Mouse (Mus musculus) embryonic stem cell, embryonic (primary cell): ENCODE measurements around the gene Usp45.
"Not testable (repeated sequence)": the region's sequence is repeated elsewhere in the genome, so short reads cannot be mapped to it uniquely, and the experiment has no call there.

Experiments used
- CTCF ChIA-PET, 4 experiments: fragments of 300-600 bp in 2 of 4; fragments of 350-600 bp in 2 of 4; sonication (Branson Sonifier 250); formaldehyde crosslinking; loops; one replicate each; lab custom pipeline; 2022; ENCODE audit warnings: inconsistent platforms in 2 of 4; lab: Charles Lee
- POLR2A ChIA-PET, 4 experiments: fragments of 300-600 bp in 2 of 4; fragments of 350-600 bp in 2 of 4; sonication (Branson Sonifier 250); formaldehyde crosslinking; loops; one replicate each; lab custom pipeline; 2022; ENCODE audit warnings: antibody characterized with exemption in 4 of 4, inconsistent platforms in 1 of 4; lab: Charles Lee

Gene Usp45

DNA sequence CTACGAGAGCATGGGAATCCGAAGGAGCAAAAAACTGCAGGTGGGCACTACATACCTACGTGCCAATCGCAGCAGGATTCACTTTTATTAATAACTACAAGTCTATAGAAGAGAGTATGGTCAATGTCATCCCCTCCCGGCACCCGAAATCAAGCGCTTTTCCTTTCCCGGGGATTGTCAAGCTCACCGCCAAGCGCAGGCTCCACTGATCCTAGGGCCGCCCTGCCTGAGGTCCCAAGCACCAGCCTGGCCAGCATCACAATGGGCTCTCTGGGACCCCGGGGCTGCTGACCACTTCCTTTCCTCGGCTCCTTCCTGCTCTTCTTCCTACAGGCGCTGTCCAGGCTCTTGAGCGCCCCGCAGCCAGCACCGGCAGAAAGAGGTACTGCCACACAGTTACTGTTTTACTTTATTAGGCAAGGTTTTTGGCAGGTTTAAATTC is at the start of gene Usp45, which contains the start of gene Tstd3:
Gene Usp45 (plus strand): TSS at position 294 of the 442 bp plus-strand sequence.
Gene Tstd3 (minus strand): TSS at position 350 of the 442 bp plus-strand sequence.
- ChIA-PET CTCF (interaction anchor here in 3 of 4 experiments (0.6 to 2.0 kb wide), 7 partner anchors 9 to 485 kb away, joined by 3 to 14 read pairs (median 4); no protein-coding TSS in a partner anchor), POLR2A (interaction anchor here in 3 of 4 experiments (0.7 to 4.2 kb wide), 14 partner anchors 9 to 80 kb away, joined by 3 to 23 read pairs (median 6); partner anchors contain the start of genes Ccnc (in 2 of the 3) and Pnisr (in 1 of the 3))

DNA sequence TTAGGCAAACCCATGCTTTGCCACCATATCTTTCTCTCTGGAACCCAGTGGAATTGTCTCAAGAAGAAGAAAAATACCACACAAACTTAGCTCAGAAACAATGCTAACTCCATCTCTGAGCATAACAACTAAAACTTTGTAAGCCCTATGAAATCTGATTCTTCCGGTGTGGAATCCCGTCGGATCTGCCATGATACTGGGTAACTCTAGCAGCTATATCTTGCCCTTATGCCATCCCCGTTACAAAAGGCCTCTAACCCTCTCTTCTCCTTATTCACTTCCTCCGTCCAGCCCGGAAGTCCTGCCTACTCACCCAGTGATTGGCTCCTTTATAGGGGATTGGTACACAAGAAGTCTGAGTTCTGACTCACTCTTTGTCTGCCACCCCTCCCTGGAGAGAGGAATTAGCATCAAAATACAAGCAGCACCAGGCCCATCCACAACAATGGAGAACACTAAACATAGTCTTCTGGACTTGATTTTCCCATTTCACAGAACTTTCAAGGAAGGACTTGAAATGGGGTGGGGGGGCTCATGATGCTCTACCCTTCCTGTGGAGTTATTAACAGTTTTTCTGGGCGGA is 44.1 kb upstream of the Usp45 start:
- ChIA-PET POLR2A (interaction anchor here in 3 of 4 experiments (0.6 to 2.9 kb wide), 23 partner anchors 9 to 234 kb away, joined by 3 to 23 read pairs (median 4); partner anchors contain the start of genes Coq3 (in 1 of the 3) and Pnisr (in 1 of the 3)), CTCF (interaction anchor here in 2 of 4 experiments (0.6 to 1.4 kb wide), 3 partner anchors 39 to 1169 kb away, joined by 3 to 6 read pairs (median 4); no protein-coding TSS in a partner anchor)

DNA sequence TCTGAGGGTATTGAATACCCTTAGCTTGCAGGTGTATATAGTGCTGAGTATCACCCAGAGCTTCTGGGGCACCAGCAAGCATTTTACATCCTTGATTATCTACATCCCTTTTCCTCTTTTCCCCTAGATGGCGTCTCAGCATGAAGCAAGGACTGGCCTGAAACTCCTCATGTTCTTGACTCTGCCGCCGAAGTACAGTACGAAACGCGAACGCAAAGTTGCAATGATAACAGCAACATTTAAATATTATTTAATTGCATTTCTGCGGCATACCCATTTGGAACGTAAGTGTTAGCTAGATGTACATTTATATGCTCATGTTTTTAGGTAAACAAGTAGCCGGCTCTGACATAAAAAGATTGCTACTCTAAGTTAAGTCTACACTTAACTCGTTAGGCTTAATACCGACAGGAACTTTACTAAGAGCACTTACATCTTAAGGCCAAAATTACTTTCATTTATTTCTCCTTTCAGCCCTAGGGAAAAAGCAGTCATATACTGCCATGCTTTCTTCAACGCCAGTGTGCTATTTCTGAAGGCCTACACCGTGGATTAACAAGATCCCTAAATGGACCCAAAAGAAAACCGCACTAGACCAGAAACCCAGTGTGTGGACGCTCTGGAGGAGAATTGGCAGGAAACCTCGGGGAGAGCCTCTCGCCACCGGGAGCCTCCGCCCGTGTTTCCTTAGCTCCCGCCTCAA is 39.9 kb upstream of the Usp45 start:
- ChIA-PET CTCF (interaction anchor here in 3 of 4 experiments (0.6 to 1.6 kb wide), 11 partner anchors 9 to 231 kb away, joined by 3 to 7 read pairs (median 3); no protein-coding TSS in a partner anchor), POLR2A (interaction anchor here (0.6 to 3.8 kb wide), 83 partner anchors 9 to 631 kb away, joined by 3 to 48 read pairs (median 5); partner anchors contain the start of genes Coq3 (in 2 of the 4), Pnisr (in 2 of the 4), Tstd3 (in 2 of the 4) and Usp45 (in 2 of the 4))

GRCm38 (mm10) chr4:21727615-21728165 is 39.3 kb upstream of the Usp45 start, which contains the start of gene Ccnc:
Gene Ccnc, plus strand, starts transcription at chr4:21727701.
- POLR2A ChIA-PET = interaction anchor here (0.6 to 3.8 kb wide), 83 partner anchors 9 to 630 kb away, joined by 3 to 48 read pairs (median 5); partner anchors contain the start of genes Pnisr (in 3 of the 4), Coq3 (in 2 of the 4), Tstd3 (in 2 of the 4) and Usp45 (in 2 of the 4)
- CTCF ChIA-PET = interaction anchor here in 3 of 4 experiments (0.6 to 1.6 kb wide), 10 partner anchors 9 to 230 kb away, joined by 3 to 7 read pairs (median 3); no protein-coding TSS in a partner anchor

DNA sequence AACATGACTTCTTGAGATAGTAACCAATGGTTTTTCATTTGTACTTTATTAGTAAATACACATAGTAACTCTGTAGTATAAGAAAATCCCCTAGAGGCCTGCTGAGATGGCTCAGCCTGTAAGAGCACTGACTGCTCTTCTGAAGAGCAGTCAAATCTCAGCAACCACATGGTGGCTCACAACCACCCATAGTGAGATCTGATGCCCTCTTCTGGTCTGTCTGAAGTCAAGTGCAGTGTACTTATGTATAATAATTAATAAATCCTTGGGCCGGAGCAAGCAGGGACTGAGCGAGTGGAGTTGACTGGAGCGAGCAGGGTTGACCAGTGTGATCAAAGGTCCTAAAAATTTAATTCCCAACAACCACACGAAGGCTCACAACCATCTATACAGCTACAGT is 27.8 kb upstream of the Usp45 start:
- ChIA-PET CTCF (interaction anchor here in 1 of 4 experiments (1.0 kb wide), 1 partner anchor 12 kb away, joined by 4 read pairs; the partner anchor contains the start of gene Ccnc), POLR2A (interaction anchor here in 2 of 4 experiments (2.5 to 4.2 kb wide), 2 partner anchors 11 to 12 kb away, joined by 19 to 35 read pairs; partner anchors contain the start of gene Ccnc (in 2 of the 2))

GRCm38 (mm10) chr4:21744142-21744541 is 22.8 kb upstream of the Usp45 start:
- POLR2A ChIA-PET = interaction anchor here in 2 of 4 experiments (0.7 to 3.7 kb wide), 2 partner anchors 17 to 29 kb away, joined by 3 to 31 read pairs; partner anchors contain the start of gene Ccnc (in 1 of the 2)
- CTCF ChIA-PET = not testable (repeated sequence)

DNA sequence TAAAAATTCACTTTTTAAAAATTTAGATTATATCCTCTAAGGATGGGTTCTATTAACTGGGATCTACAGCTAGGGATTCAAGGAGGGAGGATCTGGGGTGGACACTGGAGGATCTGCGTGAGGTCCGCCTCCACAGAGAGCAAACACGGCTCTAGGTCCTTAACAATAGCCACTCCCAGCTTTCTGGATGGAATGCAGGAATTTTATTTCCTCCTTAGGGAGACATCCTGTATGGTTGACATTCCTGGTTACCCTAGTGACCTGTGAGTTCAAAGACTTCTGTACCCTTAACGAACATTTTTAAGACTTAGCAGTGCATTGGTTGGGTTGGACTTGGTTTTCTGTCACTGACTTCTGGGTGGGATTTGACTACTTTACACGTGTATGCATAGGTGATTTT is 21.2 kb upstream of the Usp45 start:
- ChIA-PET CTCF (interaction anchor here in 2 of 4 experiments (0.8 to 0.9 kb wide), 2 partner anchors 19 to 68 kb away, joined by 3 to 4 read pairs; no protein-coding TSS in a partner anchor), POLR2A (interaction anchor here in 3 of 4 experiments (1.0 to 3.7 kb wide), 11 partner anchors 10 to 179 kb away, joined by 3 to 31 read pairs (median 5); partner anchors contain the start of genes Ccnc (in 3 of the 3) and Usp45 (in 1 of the 3))

DNA sequence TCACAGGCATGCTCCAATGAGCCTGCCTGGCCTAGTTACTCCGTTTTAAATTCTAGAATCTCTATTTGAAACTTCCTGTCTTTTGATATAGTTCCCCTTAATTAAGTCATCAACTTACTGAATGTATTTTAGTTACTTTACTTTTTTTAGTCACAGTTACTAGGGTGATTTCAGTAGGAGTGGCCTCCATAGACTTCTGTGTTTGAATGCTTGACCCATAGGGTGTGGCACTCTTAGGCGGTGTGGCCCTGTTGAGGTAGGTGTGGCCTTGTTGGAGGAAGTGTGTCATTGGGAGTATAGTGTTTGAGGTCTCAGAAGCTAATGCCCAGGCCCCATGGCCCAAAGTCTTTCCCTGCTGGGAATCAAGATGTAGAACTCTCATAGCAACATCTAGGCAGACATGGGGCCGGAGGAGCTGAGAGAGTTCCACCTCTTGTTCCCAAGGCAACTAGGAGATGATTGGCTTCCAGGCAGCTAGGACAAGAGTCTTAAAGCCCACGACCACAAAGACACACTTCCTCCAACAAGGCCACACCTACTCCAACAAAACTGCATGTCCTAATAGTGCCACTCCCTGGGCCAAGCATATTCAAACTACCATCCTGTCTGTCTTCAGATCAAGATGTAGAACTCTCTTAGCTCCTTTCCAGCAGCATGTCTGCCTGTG is 11.7 kb upstream of the Usp45 start:
- POLR2A ChIA-PET = interaction anchor here in 3 of 4 experiments (0.6 to 2.0 kb wide), 28 partner anchors 9 to 125 kb away, joined by 3 to 23 read pairs (median 4); partner anchors contain the start of genes Ccnc (in 3 of the 3), Coq3 (in 1 of the 3), Tstd3 (in 1 of the 3) and Usp45 (in 1 of the 3)
- CTCF ChIA-PET = interaction anchor here in 3 of 4 experiments (0.5 to 1.2 kb wide), 4 partner anchors 9 to 72 kb away, joined by 3 to 4 read pairs (median 4); no protein-coding TSS in a partner anchor

DNA sequence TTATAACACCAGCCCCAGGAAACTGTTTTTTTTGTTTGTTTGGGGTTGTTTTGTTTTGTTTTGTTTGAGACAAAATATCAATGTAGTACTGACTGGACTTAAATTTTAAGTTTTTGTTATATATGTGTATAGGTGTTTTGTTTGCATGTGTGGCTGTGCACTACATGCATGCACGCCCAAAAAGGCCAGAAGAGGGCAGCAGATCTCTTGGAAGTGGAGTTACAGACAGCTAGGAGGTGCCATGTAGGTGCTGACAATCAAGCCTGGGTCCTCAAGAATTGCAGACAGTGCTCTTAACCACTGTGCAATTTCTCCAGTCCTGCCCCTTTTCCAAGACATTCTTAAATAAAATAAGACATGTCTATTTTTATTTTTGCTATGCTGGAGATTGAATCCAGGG is 8.1 kb upstream of the Usp45 start:
- ChIA-PET CTCF (interaction anchor here in 2 of 4 experiments (0.6 to 1.3 kb wide), 4 partner anchors 16 to 91 kb away, joined by 3 to 6 read pairs (median 4); no protein-coding TSS in a partner anchor), POLR2A (interaction anchor here in 2 of 4 experiments (0.8 to 3.2 kb wide), 5 partner anchors 12 to 93 kb away, joined by 3 to 10 read pairs (median 3); partner anchors contain the start of genes Ccnc (in 1 of the 2) and Pnisr (in 1 of the 2))

- POLR2A ChIA-PET = interaction anchor here in 3 of 4 experiments (0.6 to 1.8 kb wide), 8 partner anchors 14 to 939 kb away, joined by 3 to 7 read pairs (median 4); partner anchors contain the start of gene Ccnc (in 1 of the 3)
- CTCF ChIA-PET = no interaction called here
Observed at GRCm38 (mm10) chr4:21761416-21762160, 5.4 kb upstream of the Usp45 start.

GRCm38 (mm10) chr4:21763827-21764226 is 3.1 kb upstream of the Usp45 start:
- ChIA-PET CTCF (interaction anchor here in 3 of 4 experiments (0.9 to 1.0 kb wide), 3 partner anchors 9 to 36 kb away, joined by 3 read pairs; partner anchors contain the start of gene Ccnc (in 1 of the 3)), POLR2A (interaction anchor here (0.5 to 4.2 kb wide), 24 partner anchors 8 to 304 kb away, joined by 3 to 23 read pairs (median 4); partner anchors contain the start of genes Ccnc (in 3 of the 4) and Pnisr (in 1 of the 4))

DNA sequence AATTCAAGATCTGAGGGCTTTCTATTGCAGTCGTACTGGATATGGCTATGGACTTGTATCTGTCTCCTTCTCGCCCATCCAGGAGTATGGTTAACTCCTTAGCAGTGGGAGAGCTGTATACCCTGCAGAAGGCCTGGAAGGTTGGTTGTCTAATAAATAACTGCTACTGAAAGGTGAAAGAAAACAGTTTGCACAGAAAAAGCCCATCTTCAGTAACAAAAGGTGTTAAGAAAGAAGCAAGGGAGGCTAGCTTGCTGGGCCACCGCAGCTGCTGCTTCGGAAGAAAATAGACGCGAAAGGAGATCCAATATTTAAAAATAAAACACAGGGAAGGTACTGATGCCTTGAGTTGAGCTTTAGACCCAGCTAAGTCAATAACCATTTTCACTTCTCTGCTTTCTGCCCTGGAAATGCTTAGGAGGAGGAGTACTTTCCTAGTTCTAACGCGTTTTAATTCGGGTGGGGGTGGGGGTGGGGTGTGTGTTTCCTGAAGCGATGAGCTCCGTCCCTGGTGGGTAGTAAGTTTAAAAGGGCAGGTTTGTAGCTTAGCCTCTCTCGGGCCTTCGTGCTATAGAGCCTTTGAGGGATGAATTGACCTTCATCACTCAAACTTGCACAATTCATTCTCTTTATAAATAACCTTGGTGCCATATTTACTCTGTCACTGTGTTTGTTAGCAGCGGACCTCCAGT is 639 bp upstream of the Usp45 start:
- ChIA-PET CTCF (interaction anchor here in 3 of 4 experiments (1.0 to 2.0 kb wide), 4 partner anchors 10 to 226 kb away, joined by 3 to 8 read pairs (median 4); no protein-coding TSS in a partner anchor), POLR2A (interaction anchor here in 3 of 4 experiments (0.6 to 4.2 kb wide), 15 partner anchors 10 to 81 kb away, joined by 3 to 23 read pairs (median 6); partner anchors contain the start of genes Ccnc (in 2 of the 3) and Pnisr (in 1 of the 3))

DNA sequence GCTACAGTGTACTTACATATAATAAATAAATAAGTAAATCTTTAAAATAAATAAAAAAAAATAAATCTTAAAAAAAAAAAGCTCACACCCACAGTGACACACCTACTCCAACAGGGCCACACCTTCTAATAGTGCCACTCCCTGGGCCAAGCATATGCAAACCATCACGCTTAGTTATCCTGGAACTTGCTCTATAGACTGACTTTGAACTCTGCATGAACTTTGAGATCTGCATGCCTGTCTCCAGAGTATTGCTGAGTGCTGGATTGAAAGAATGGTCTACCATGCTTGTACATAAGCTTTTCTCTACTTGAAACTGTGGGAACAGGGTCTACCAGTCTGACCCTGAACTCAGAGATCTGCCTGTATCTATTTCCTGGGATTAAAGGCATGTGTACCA is 4.1 kb downstream of the Usp45 start:
- POLR2A ChIA-PET = interaction anchor here in 2 of 4 experiments (0.7 to 2.9 kb wide), 7 partner anchors 12 to 107 kb away, joined by 3 to 8 read pairs (median 3); partner anchors contain the start of gene Ccnc (in 1 of the 2)
- CTCF ChIA-PET = interaction anchor here in 2 of 4 experiments (0.6 kb wide), 2 partner anchors 35 to 40 kb away, joined by 3 to 4 read pairs; no protein-coding TSS in a partner anchor

GRCm38 (mm10) chr4:21772306-21772705 is 5.3 kb downstream of the Usp45 start:
- CTCF ChIA-PET = interaction anchor here in 1 of 4 experiments (0.6 kb wide), 1 partner anchor 78 kb away, joined by 3 read pairs; no protein-coding TSS in a partner anchor
- POLR2A ChIA-PET = interaction anchor here in 2 of 4 experiments (1.3 to 1.8 kb wide), 4 partner anchors 8 to 77 kb away, joined by 3 to 7 read pairs (median 4); partner anchors contain the start of gene Ccnc (in 1 of the 2)
